Mouse (Mus musculus) cerebellum, postnatal 14 days (tissue): ENCODE data around the gene Fbxl18.

ENCODE experiments used
- DNase-seq, 2 experiments: peaks; one replicate each; pipeline ENCODE4 v3.0.0; 2021; ENCODE audit warnings: mixed read lengths in 2 of 2

Fbxl18 gene

GRCm38 (mm10) chr5:142821266-142821973 is 73.8 kb downstream of the Fbxl18 start:
- DNase-seq = peak; percentile 89 to 90

- DNase-seq = peak; percentile 89 to 95
Measured at GRCm38 (mm10) chr5:142820276-142821265, 74.7 kb downstream of the Fbxl18 start.

GRCm38 (mm10) chr5:142819385-142820275 is 75.6 kb downstream of the Fbxl18 start:
- peak; percentile 81 to 85 for DNase-seq

DNA sequence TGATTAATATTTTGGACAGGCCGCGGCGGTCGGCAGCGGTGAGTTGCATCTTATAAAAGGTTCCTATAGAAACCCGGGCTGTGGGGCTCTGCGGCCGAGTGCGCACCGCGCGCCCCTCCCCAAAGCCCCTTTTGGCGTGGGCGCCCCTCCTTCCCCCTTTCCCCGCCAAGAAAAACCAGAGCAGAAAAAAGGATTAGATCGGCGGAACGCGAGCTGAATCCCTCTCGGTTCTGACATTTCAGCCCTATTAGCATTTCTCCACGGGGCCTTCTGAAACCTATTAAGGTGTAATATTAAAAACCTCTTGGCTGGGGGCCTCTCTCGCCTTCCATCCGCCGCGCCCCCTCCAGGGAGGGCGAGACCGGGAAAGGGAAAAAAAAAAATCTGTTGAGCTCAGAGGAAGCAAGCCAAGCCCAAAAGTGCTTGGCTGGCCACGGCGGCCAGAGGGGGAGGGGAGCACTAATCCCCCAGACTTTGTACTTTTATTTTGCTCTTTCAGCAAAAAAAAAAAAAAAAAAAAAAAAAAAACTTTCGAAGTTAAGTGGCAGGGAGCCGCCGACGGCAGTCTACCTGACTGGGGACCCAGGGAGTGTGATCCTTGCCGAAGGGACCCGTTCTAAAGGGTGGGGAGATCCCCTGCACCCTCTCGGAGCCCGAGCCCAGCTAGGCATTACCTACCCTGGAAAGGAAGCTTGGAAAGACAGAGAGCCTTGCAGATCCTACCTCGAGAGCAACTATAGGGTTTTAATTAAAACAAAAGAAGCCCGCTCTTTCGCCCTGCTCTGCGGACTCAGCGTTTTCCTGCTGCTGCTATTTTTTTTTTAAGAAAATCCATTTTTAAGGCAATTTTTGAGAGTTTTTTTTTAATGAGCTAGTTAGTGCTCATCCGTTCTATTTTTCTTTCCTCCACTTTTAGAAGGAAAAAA is 76.5 kb downstream of the Fbxl18 start:
- peak; percentile 82 to 84 for DNase-seq

- peak; percentile 100 for DNase-seq
Measured at GRCm38 (mm10) chr5:142817524-142818434, 77.4 kb downstream of the Fbxl18 start, which contains the start of gene Tnrc18. Tnrc18 (minus strand) TSS chr5:142817662.
